Mouse (Mus musculus) sigmoid colon, adult 10 weeks (tissue): ENCODE data around the gene Zim1. TPM values are rescaled to one million over a fixed set of nuclear protein-coding genes. Genes with fewer than 3 reads are reported as not detected.

Experiments
- polyA plus RNA-seq: library from polyadenylated mRNA; stranded (reverse); fragments of 350-450 nt; fragmentation: Illumina TruSeq; extraction: RNeasy Lipid Tissue Mini Kit (QIAGEN cat#74804); gene quantifications from one replicate; pipeline ENCODE4 v1.2.3, GENCODE M21; 2014; ENCODE audit warnings: low read depth, low replicate concordance

Gene Zim1
- polyA plus RNA-seq = 0.76 TPM

DNA sequence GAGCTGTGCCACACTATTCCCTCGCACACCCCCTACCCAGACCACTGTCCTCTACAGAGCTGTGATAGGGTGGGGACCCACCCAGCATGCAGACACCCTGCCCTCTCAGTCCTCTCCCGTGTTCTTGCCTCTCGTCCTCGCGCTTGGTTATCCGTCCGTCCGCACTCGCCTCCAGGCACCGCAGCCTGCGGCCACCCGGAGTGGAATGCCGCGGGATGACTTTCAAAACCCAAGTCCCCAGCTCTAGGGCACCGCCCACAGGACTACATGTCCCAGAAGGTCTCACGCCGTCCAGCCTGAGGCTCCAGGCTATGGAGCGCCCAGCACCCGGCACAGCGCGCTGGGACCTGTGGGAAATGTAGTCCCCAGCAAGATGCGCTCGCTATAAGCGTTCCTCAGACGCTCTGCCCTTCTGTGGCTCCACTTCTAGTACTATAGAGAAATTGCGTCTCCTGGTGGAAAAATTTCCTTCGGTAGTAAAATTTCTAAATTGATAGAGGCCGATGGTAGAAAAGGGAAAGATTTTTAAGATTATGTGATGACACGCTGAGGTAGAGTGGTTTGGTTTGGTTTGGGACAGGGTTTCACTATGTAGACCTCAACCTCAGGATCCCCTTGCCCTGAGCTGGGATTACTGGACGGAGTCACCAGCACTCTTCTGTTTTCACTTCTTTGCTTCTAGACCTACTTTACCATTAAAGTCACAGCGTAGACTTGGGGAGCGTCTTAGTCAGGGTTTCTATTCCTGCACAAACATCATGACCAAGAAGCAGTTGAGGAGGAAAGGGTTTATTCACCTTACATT, at the start of gene Zim1:
Gene Zim1 (minus strand): TSS at position 210 of the 805 bp plus-strand sequence.

DNA sequence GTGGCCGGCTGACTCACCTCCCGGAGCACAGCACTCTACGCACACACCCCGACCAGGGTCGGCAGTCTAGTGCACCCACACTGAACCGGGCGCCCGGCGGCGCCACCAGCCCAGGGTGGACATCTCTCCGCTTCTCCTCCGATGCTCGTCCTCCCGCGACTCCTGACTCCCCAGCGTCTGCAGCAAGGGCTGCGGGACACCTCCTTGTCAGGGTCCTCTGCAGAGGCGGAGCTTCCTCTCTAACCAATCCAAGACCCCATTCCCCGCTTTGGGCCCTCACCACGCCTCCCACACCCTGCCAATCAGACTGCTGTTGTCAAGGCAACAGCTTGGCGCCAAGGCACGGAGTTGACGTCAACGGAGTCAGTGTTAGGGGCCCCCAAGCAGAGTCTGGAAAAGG, 34.0 kb upstream of the Zim1 start, which contains the start of the genes Peg3 and Usp29:
Gene Peg3 (minus strand): TSS at position 191 of the 400 bp plus-strand sequence.
Gene Usp29 (plus strand): TSS at position 338 of the 400 bp plus-strand sequence.

Other genes with a start within 250 kb of the Zim1 start
- not detected for gene Olfr1336, start 240.3 kb downstream of the Zim1 start, polyA plus RNA-seq
- not detected for gene Olfr1346, start 229.3 kb downstream of the Zim1 start, polyA plus RNA-seq
- gene Olfr5, start 209.5 kb downstream of the Zim1 start, polyA plus RNA-seq = not detected
- not detected for gene Olfr1347, start 196.7 kb downstream of the Zim1 start, polyA plus RNA-seq
- gene Olfr1348, start 187.7 kb downstream of the Zim1 start, polyA plus RNA-seq = not detected
- not detected for gene Olfr1349, start 173.5 kb downstream of the Zim1 start, polyA plus RNA-seq
- not detected for gene Olfr1350, start 131.6 kb downstream of the Zim1 start, polyA plus RNA-seq
- gene Peg3, start 34.0 kb upstream of the Zim1 start, polyA plus RNA-seq = 17.7 TPM
- gene Usp29, start 34.1 kb upstream of the Zim1 start, polyA plus RNA-seq = 0.44 TPM